Mouse (Mus musculus) T-helper 1 cell (primary cell): ENCODE data around the gene Kif14.

Source experiments
- in situ Hi-C: fragments of 300-600 bp; cut with MboI, MseI; formaldehyde crosslinking; loops from one replicate; pipeline ENCODE4 v1.15.1; 2025; ENCODE audit warnings: high pct_unique_total_duplicates

The Kif14 gene

GRCm38 (mm10) chr1:136491681-136492080 lies 25.5 kb downstream of the Kif14 start:
- in situ Hi-C loops: no loop called here

- in situ Hi-C loops: no loop called here
Observed at GRCm38 (mm10) chr1:136492232-136492631, 26.1 kb downstream of the Kif14 start.

- in situ Hi-C loops: no loop called here
Observed at GRCm38 (mm10) chr1:136499317-136499716, 33.2 kb downstream of the Kif14 start.

- in situ Hi-C loops: loop anchor here (10.0 kb wide), 1 partner anchor 1008 kb away; no protein-coding TSS in a partner anchor
Observed at GRCm38 (mm10) chr1:136502936-136503335, 36.8 kb downstream of the Kif14 start.

GRCm38 (mm10) chr1:136506255-136506654 lies 40.1 kb downstream of the Kif14 start:
- in situ Hi-C loops: loop anchor here (10.0 kb wide), 1 partner anchor 1011 kb away; no protein-coding TSS in a partner anchor

GRCm38 (mm10) chr1:136512317-136512716 lies 46.2 kb downstream of the Kif14 start:
- in situ Hi-C loops: no loop called here

GRCm38 (mm10) chr1:136513181-136513580 lies 47.0 kb downstream of the Kif14 start:
- in situ Hi-C loops: no loop called here

- in situ Hi-C loops: no loop called here
Observed at GRCm38 (mm10) chr1:136518699-136519356, 52.7 kb downstream of the Kif14 start.

GRCm38 (mm10) chr1:136521363-136521937 lies 55.3 kb downstream of the Kif14 start:
- in situ Hi-C loops: no loop called here

GRCm38 (mm10) chr1:136524917-136525316 lies 58.8 kb downstream of the Kif14 start:
- in situ Hi-C loops: loop anchor here (25.0 kb wide), 1 partner anchor 687 kb away; no protein-coding TSS in a partner anchor

- in situ Hi-C loops: loop anchor here (25.0 kb wide), 1 partner anchor 686 kb away; no protein-coding TSS in a partner anchor
Observed at GRCm38 (mm10) chr1:136525818-136526217, 59.7 kb downstream of the Kif14 start.

GRCm38 (mm10) chr1:136527163-136527562 lies 61.0 kb downstream of the Kif14 start:
- in situ Hi-C loops: loop anchor here (25.0 kb wide), 1 partner anchor 685 kb away; no protein-coding TSS in a partner anchor

- in situ Hi-C loops: loop anchor here (25.0 kb wide), 1 partner anchor 680 kb away; no protein-coding TSS in a partner anchor
Observed at GRCm38 (mm10) chr1:136532556-136532955, 66.4 kb downstream of the Kif14 start.

GRCm38 (mm10) chr1:136536947-136537346 lies 70.8 kb downstream of the Kif14 start:
- in situ Hi-C loops: loop anchor here (25.0 kb wide), 1 partner anchor 675 kb away; no protein-coding TSS in a partner anchor

GRCm38 (mm10) chr1:136538247-136538646 lies 72.1 kb downstream of the Kif14 start:
- in situ Hi-C loops: loop anchor here (25.0 kb wide), 1 partner anchor 674 kb away; no protein-coding TSS in a partner anchor

- in situ Hi-C loops: loop anchor here (25.0 kb wide), 1 partner anchor 672 kb away; no protein-coding TSS in a partner anchor
Observed at GRCm38 (mm10) chr1:136540407-136540895, 74.3 kb downstream of the Kif14 start.

- in situ Hi-C loops: loop anchor here (25.0 kb wide), 1 partner anchor 671 kb away; no protein-coding TSS in a partner anchor
Observed at GRCm38 (mm10) chr1:136541618-136542376, 75.7 kb downstream of the Kif14 start.

GRCm38 (mm10) chr1:136543920-136544319 lies 77.8 kb downstream of the Kif14 start:
- in situ Hi-C loops: loop anchor here (25.0 kb wide), 1 partner anchor 668 kb away; no protein-coding TSS in a partner anchor

- in situ Hi-C loops: loop anchor here (25.0 kb wide), 1 partner anchor 665 kb away; no protein-coding TSS in a partner anchor
Observed at GRCm38 (mm10) chr1:136547068-136547467, 80.9 kb downstream of the Kif14 start.

- in situ Hi-C loops: loop anchor here (5.0 kb wide), 1 partner anchor 187 kb away; no protein-coding TSS in a partner anchor
Observed at GRCm38 (mm10) chr1:136550285-136550684, 84.1 kb downstream of the Kif14 start.

- in situ Hi-C loops: loop anchor here (5.0 kb wide), 1 partner anchor 186 kb away; no protein-coding TSS in a partner anchor
Observed at GRCm38 (mm10) chr1:136550851-136551540, 84.9 kb downstream of the Kif14 start.
